In the genomic region with DNA sequence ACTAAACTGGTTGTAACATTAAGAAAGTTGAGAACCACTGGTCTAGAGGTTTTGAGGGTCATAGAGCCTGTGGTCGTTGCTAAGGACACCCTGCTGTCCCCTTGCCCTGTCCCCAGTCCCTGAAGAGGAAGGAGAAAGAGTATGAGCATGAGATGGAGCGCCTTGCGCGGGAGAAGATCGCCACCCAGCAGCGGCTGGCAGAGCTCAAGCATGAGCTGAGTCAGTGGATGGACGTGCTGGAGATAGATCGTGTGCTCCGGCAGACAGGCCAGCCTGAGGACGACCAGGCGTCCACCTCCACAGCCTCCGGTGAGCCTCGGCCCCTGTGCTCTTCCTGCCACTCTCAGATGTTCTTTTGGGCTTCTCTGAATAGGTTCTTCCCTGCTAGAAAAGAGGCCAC, we compare ENCODE assay signal across 17 mouse cellular contexts. TPM values are rescaled to one million over a fixed set of nuclear protein-coding genes. Genes with fewer than 3 reads are reported as not detected.
A peak's percentile ranks its signal among the peaks of the same experiment; 100 is the strongest.
DNase-seq lines count a peak whose midpoint lies in the region; ATAC-seq and TF ChIP-seq lines count a peak whose summit lies in the region.
"Had no signal": no experiment of that assay in that cellular context is flagged by ENCODE, and none has a peak within 500 bp of the region (broad histone marks: within the 10 kb centered on the region; RNA-seq: fewer than 3 reads in every experiment).

No protein-coding gene starts in this region.

- H3K36me3 ChIP-seq in hindbrain, embryonic 13.5 days, result peaks cover 52% of the 10 kb centered on the region
- H3K36me3 ChIP-seq in hindbrain, embryonic 10.5 days, result peaks cover 66% of the 10 kb centered on the region
- H3K36me3 ChIP-seq in E14TG2a.4 (ENCODE audit: insufficient read depth, low read length), result peaks cover 73% of the 10 kb centered on the region
- peaks cover 15% of the 10 kb centered on the region for H3K36me3 ChIP-seq in midbrain, embryonic 15.5 days (replicated peaks)

- ATAC-seq in hindbrain, embryonic 13.5 days (ENCODE audit: low FRiP score), result no peak
- ATAC-seq in midbrain, embryonic 15.5 days (replicated peaks), result no peak
- ATAC-seq: forebrain, embryonic 14.5 days; inflammation-experienced regulatory T-cells, adult 6 months had no signal

- WGBS in hindbrain, embryonic 13.5 days, result 82% methylated on average over 13 of the region's 13 CpGs
- WGBS in hindbrain, embryonic 10.5 days, result 87% methylated on average over 13 of the region's 13 CpGs
- 87% methylated on average over 13 of the region's 13 CpGs for WGBS in midbrain, embryonic 15.5 days

- no peak for TF ChIP-seq CTCF in layer of hippocampus, adult 2 months (conservative IDR thresholded peaks at IDR 0.05)
- TF ChIP-seq CTCF in E14TG2a.4 (conservative IDR thresholded peaks at IDR 0.05; ENCODE audit: low read length), result no peak

- peak overlapping the region; percentile 10; the same call in 1 of the 2 replicates for H3K27ac ChIP-seq in hindbrain, embryonic 13.5 days
- H3K27ac ChIP-seq in hindbrain, embryonic 10.5 days, result no peak overlapping the region
- peak overlapping the region; percentile 83 for H3K27ac ChIP-seq in layer of hippocampus, adult 2 months
- no peak overlapping the region for H3K27ac ChIP-seq in midbrain, embryonic 15.5 days
- H3K27ac ChIP-seq: embryonic facial prominence, embryonic 13.5 days; hindbrain, embryonic 12.5 days had no signal

- no peaks in the 10 kb centered on the region for H3K27me3 ChIP-seq in hindbrain, embryonic 13.5 days
- H3K27me3 ChIP-seq in hindbrain, embryonic 10.5 days (ENCODE audit: insufficient read depth, poor library complexity, severe bottlenecking), result no peaks in the 10 kb centered on the region
- no peaks in the 10 kb centered on the region for H3K27me3 ChIP-seq in E14TG2a.4 (ENCODE audit: insufficient read depth, low read length)
- H3K27me3 ChIP-seq in midbrain, embryonic 15.5 days (replicated peaks), result no peaks in the 10 kb centered on the region
- H3K27me3 ChIP-seq: embryonic facial prominence, embryonic 13.5 days; heart, embryonic 12.5 days; hindbrain, embryonic 12.5 days had no signal

- H3K4me2 ChIP-seq in hindbrain, embryonic 13.5 days, result no peak overlapping the region
- no peak overlapping the region for H3K4me2 ChIP-seq in midbrain, embryonic 15.5 days
- H3K4me2 ChIP-seq: embryonic facial prominence, embryonic 13.5 days; heart, embryonic 12.5 days; hindbrain, embryonic 12.5 days; lung, embryonic 14.5 days had no signal

- DNase-seq in cerebellum, adult 8-10 months, result peak; percentile 37
- DNase-seq in cerebellum, adult 9-11 months, result no peak
- DNase-seq in hindbrain, embryonic 10.5 days (ENCODE audit: low spot score), result no peak
- DNase-seq in layer of hippocampus, adult 2 months (ENCODE audit: low spot score in 2 of 2), result no peak
- DNase-seq in layer of hippocampus, adult 9-10 months (ENCODE audit: low spot score), result no peak
- DNase-seq: lung, embryonic 14.5 days; lung, postnatal 36 days; right cerebral cortex, postnatal 25 days had no signal

- no peak overlapping the region for H3K4me3 ChIP-seq in hindbrain, embryonic 13.5 days
- no peak overlapping the region for H3K4me3 ChIP-seq in hindbrain, embryonic 10.5 days
- no peak overlapping the region for H3K4me3 ChIP-seq in layer of hippocampus, adult 2 months
- H3K4me3 ChIP-seq in E14TG2a.4 (replicated peaks; ENCODE audit: low read length), result 0 out of 2 replicates have a peak overlapping the region, but pooled peaks have one; percentile 26
- H3K4me3 ChIP-seq in midbrain, embryonic 15.5 days, result no peak overlapping the region
- H3K4me3 ChIP-seq: embryonic facial prominence, embryonic 13.5 days; heart, embryonic 12.5 days; hindbrain, embryonic 12.5 days; midbrain, embryonic 10.5 days had no signal

- H3K9ac ChIP-seq in hindbrain, embryonic 13.5 days, result no peak overlapping the region
- no peak overlapping the region for H3K9ac ChIP-seq in midbrain, embryonic 15.5 days
- H3K9ac ChIP-seq: embryonic facial prominence, embryonic 13.5 days; heart, embryonic 12.5 days; hindbrain, embryonic 12.5 days; lung, embryonic 14.5 days had no signal

- 0 out of 2 replicates have a peak, but pooled peaks cover 4% of the 10 kb centered on the region for H3K9me3 ChIP-seq in hindbrain, embryonic 13.5 days
- H3K9me3 ChIP-seq in hindbrain, embryonic 10.5 days, result peaks cover 9% of the 10 kb centered on the region; the same call in 1 of the 2 replicates
- peaks cover 8% of the 10 kb centered on the region; the same call in 1 of the 2 replicates for H3K9me3 ChIP-seq in E14TG2a.4 (ENCODE audit: low read length)
- H3K9me3 ChIP-seq in midbrain, embryonic 15.5 days, result no peaks in the 10 kb centered on the region
- H3K9me3 ChIP-seq: embryonic facial prominence, embryonic 13.5 days had no signal

- peaks cover 42% of the 10 kb centered on the region for H3K4me1 ChIP-seq in hindbrain, embryonic 13.5 days (replicated peaks)
- H3K4me1 ChIP-seq in hindbrain, embryonic 10.5 days (replicated peaks), result peaks cover 50% of the 10 kb centered on the region
- H3K4me1 ChIP-seq in E14TG2a.4 (replicated peaks; ENCODE audit: low read depth, low read length), result peaks cover 77% of the 10 kb centered on the region
- H3K4me1 ChIP-seq in midbrain, embryonic 15.5 days, result peaks cover 19% of the 10 kb centered on the region

RNA-seq across cellular contexts. Expression of a gene that starts 11.3 kb away (rescaled TPM):
- 9.0 and 9.1 TPM in 2 replicates for polyA plus RNA-seq in hindbrain, embryonic 13.5 days (2015; fragmentation: Nextera tagmentation; extraction: Ambion mirVana)
- polyA plus RNA-seq in hindbrain, embryonic 10.5 days (2016; fragmentation: Nextera tagmentation; extraction: Ambion mirVana), result 5.4 and 7.4 TPM in 2 replicates
- 10 to 100 TPM; 31.3 to 32.8 TPM for total RNA-seq in layer of hippocampus, adult 2 months (2021)
- polyA plus RNA-seq in midbrain, embryonic 15.5 days (2015; fragmentation: Nextera tagmentation; extraction: Ambion mirVana), result 9.9 and 10.2 TPM in 2 replicates

RNA-seq across cellular contexts. Expression of a gene that starts 54.8 kb away (rescaled TPM):
- polyA plus RNA-seq in hindbrain, embryonic 13.5 days (2015; fragmentation: Nextera tagmentation; extraction: Ambion mirVana), result 17.8 and 19.1 TPM in 2 replicates
- 7.8 and 10.7 TPM in 2 replicates for polyA plus RNA-seq in hindbrain, embryonic 10.5 days (2016; fragmentation: Nextera tagmentation; extraction: Ambion mirVana)
- 10 to 100 TPM; 91.7 to 99.3 TPM for total RNA-seq in layer of hippocampus, adult 2 months (2021)
- 31.2 and 33.9 TPM in 2 replicates for polyA plus RNA-seq in midbrain, embryonic 15.5 days (2015; fragmentation: Nextera tagmentation; extraction: Ambion mirVana)

RNA-seq across cellular contexts. Expression of a gene that starts 55.8 kb away (rescaled TPM):
- 29.4 and 29.6 TPM in 2 replicates for polyA plus RNA-seq in hindbrain, embryonic 13.5 days (2015; fragmentation: Nextera tagmentation; extraction: Ambion mirVana)
- 35.9 and 47.5 TPM in 2 replicates for polyA plus RNA-seq in hindbrain, embryonic 10.5 days (2016; fragmentation: Nextera tagmentation; extraction: Ambion mirVana)
- 10 to 100 TPM; 32.0 to 36.8 TPM for total RNA-seq in layer of hippocampus, adult 2 months (2021)
- 26.3 and 28.6 TPM in 2 replicates for polyA plus RNA-seq in midbrain, embryonic 15.5 days (2015; fragmentation: Nextera tagmentation; extraction: Ambion mirVana)

Comparison
In these comparisons a context has a peak if more than half of its experiments do, and no peak if none do; other contexts are left out.
1. H3K27ac ChIP-seq: peak in hindbrain, embryonic 13.5 days (single experiment) and layer of hippocampus, adult 2 months (single experiment); none in hindbrain, embryonic 10.5 days (single experiment) and midbrain, embryonic 15.5 days (single experiment).